Mouse (Mus musculus) embryonic facial prominence, embryonic 11.5 days (tissue): Measurements from ENCODE around the gene Olfr701. TPM values are rescaled to one million over a fixed set of nuclear protein-coding genes. Genes with fewer than 3 reads are reported as not detected.

ENCODE experiments used
- ATAC-seq: fragments of 200-750 bp; cut with Nextera tagmentation; replicated peaks from 2 replicates; pipeline ENCODE4 v1.8.0; 2017; ENCODE audit warnings: low read depth; ENCODE audit not compliant: insufficient number of reproducible peaks, low FRiP score, low TSS enrichment
- DNase-seq: peaks from one replicate; pipeline ENCODE4 v3.0.0-alpha.2; 2015; ENCODE audit warnings: low spot score
- H3K27ac ChIP-seq: fragments of 300-500 bp; sonication (generic); replicated peaks from 2 replicates; pipeline ENCODE4 v1.5.1; 2014; ENCODE audit warnings: mild to moderate bottlenecking, low read depth, low read length, control low read depth
- H3K27me3 ChIP-seq: fragments of 300-500 bp; sonication (generic); 2 replicates; pipeline ENCODE4 v1.6.1; 2014; ENCODE audit warnings: mild to moderate bottlenecking, low read length, moderate library complexity, mixed read lengths; ENCODE audit not compliant: control insufficient read depth, insufficient read depth
- H3K36me3 ChIP-seq: fragments of 300-500 bp; sonication (generic); replicated peaks from 2 replicates; pipeline ENCODE4 v1.6.1; 2014; ENCODE audit warnings: low read depth, mild to moderate bottlenecking, low read length, moderate library complexity, mixed read lengths; ENCODE audit not compliant: control insufficient read depth, insufficient read depth
- H3K4me1 ChIP-seq: fragments of 300-500 bp; sonication (generic); 2 replicates; pipeline ENCODE4 v1.6.1; 2014; ENCODE audit warnings: low read length, mixed read lengths; ENCODE audit not compliant: control insufficient read depth, insufficient read depth
- H3K4me2 ChIP-seq: fragments of 300-500 bp; sonication (generic); 2 replicates; pipeline ENCODE4 v1.6.1; 2014; ENCODE audit warnings: low read depth, mild to moderate bottlenecking, control low read depth, low read length, moderate library complexity
- H3K4me3 ChIP-seq: fragments of 300-500 bp; sonication (generic); 2 replicates; pipeline ENCODE4 v1.5.1; 2014; ENCODE audit warnings: low read depth, low read length, control low read depth
- H3K9ac ChIP-seq: fragments of 300-500 bp; sonication (generic); replicated peaks from 2 replicates; pipeline ENCODE4 v1.6.1; 2014; ENCODE audit warnings: mild to moderate bottlenecking, control low read depth, low read length
- H3K9me3 ChIP-seq: fragments of 300-500 bp; sonication (generic); replicated peaks from 2 replicates; pipeline ENCODE4 v1.6.1; 2016; ENCODE audit warnings: mild to moderate bottlenecking, low read length, inconsistent platforms, mixed read lengths; ENCODE audit not compliant: control insufficient read depth
- polyA plus RNA-seq: library from polyadenylated mRNA; unstranded; fragments of >200 nt; fragmentation: Nextera tagmentation; extraction: Ambion mirVana; gene quantifications from 2 replicates; pipeline ENCODE4 v1.2.1, GENCODE M21; 2014

The Olfr701 gene
- polyA plus RNA-seq, 1 experiment from 2014 or later = not detected

GRCm38 (mm10) chr7:106862885-106863284, 49.0 kb downstream of the Olfr701 start, which contains the start of gene Olfr704:
Gene Olfr704 (plus strand): TSS chr7:106863185.
- H3K4me2 ChIP-seq = no peak within 1 kb of the TSS
- H3K4me3 ChIP-seq = no peak within 1 kb of the TSS
- H3K27ac ChIP-seq = no peak within 1 kb of the TSS
- DNase-seq = no peak
- ATAC-seq = no peak
- H3K9me3 ChIP-seq = no peaks in the 10 kb centered on the region
- no peaks in the 10 kb centered on the region for H3K4me1 ChIP-seq
- no peak within 1 kb of the TSS for H3K9ac ChIP-seq
- no peaks in the 10 kb centered on the region for H3K27me3 ChIP-seq
- no peaks in the 10 kb centered on the region for H3K36me3 ChIP-seq

Other genes starting within 250 kb of the Olfr701 start
- not detected in 2 replicates for gene Olfr693, start 133.5 kb upstream of the Olfr701 start, polyA plus RNA-seq
- not detected in 2 replicates for gene Olfr694, start 122.3 kb upstream of the Olfr701 start, polyA plus RNA-seq
- not detected in 2 replicates for gene Olfr695, start 97.7 kb upstream of the Olfr701 start, polyA plus RNA-seq
- gene Olfr697, start 71.7 kb upstream of the Olfr701 start, polyA plus RNA-seq = not detected in 2 replicates
- gene Olfr698, start 58.7 kb upstream of the Olfr701 start, polyA plus RNA-seq = not detected in 2 replicates
- gene Olfr699, start 20.9 kb upstream of the Olfr701 start, polyA plus RNA-seq = not detected in 2 replicates
- gene Olfr700, start 5.3 kb upstream of the Olfr701 start, polyA plus RNA-seq = not detected in 2 replicates
- not detected in 2 replicates for gene Olfr702, start 19.8 kb downstream of the Olfr701 start, polyA plus RNA-seq
- gene Olfr703, start 29.2 kb downstream of the Olfr701 start, polyA plus RNA-seq = not detected in 2 replicates
- gene Olfr704, start 49.1 kb downstream of the Olfr701 start, polyA plus RNA-seq = not detected in 2 replicates
- not detected in 2 replicates for gene Olfr705, start 62.8 kb downstream of the Olfr701 start, polyA plus RNA-seq
- not detected in 2 replicates for gene Olfr706, start 74.0 kb downstream of the Olfr701 start, polyA plus RNA-seq
- not detected in 2 replicates for gene Olfr707, start 87.1 kb downstream of the Olfr701 start, polyA plus RNA-seq
- not detected in 2 replicates for gene Olfr1532-ps1, start 93.9 kb downstream of the Olfr701 start, polyA plus RNA-seq
- gene Olfr709-ps1, start 118.1 kb downstream of the Olfr701 start, polyA plus RNA-seq = not detected in 2 replicates
- gene Olfr710, start 134.2 kb downstream of the Olfr701 start, polyA plus RNA-seq = not detected in 2 replicates
- not detected in 2 replicates for gene Olfr6, start 149.8 kb downstream of the Olfr701 start, polyA plus RNA-seq
- gene Olfr711, start 161.3 kb downstream of the Olfr701 start, polyA plus RNA-seq = not detected in 2 replicates
- gene Olfr2, start 191.9 kb downstream of the Olfr701 start, polyA plus RNA-seq = not detected in 2 replicates
- gene Olfr713, start 217.0 kb downstream of the Olfr701 start, polyA plus RNA-seq = not detected in 2 replicates